Mouse (Mus musculus) midbrain, embryonic 10.5 days (tissue): ENCODE measurements at regions not wholly inside any gene's neighbourhood (a gene's known extent, or its start where the extent isn't known, plus 50 kb on each side); places are given as distances from the start of the nearest gene placed in this dataset.

Experiments
- DNase-seq: peaks from one replicate; pipeline ENCODE4 v3.0.0-alpha.2; 2017; ENCODE audit warnings: low spot score
- H3K27ac ChIP-seq: fragments of 300-500 bp; sonication (generic); replicated peaks from 2 replicates; pipeline ENCODE4 v1.5.1; 2016; ENCODE audit warnings: mild to moderate bottlenecking
- H3K27me3 ChIP-seq: fragments of 300-500 bp; sonication (generic); 2 replicates; pipeline ENCODE4 v1.6.1; 2016; ENCODE audit warnings: low read depth, mild to moderate bottlenecking; ENCODE audit not compliant: poor library complexity, severe bottlenecking
- H3K36me3 ChIP-seq: fragments of 300-500 bp; sonication (generic); 2 replicates; pipeline ENCODE4 v1.6.1; 2016; ENCODE audit warnings: mild to moderate bottlenecking, moderate library complexity
- H3K4me1 ChIP-seq: fragments of 300-500 bp; sonication (generic); 2 replicates; pipeline ENCODE4 v1.6.1; 2016
- H3K4me3 ChIP-seq: fragments of 300-500 bp; sonication (generic); 2 replicates; pipeline ENCODE4 v1.5.1; 2016; ENCODE audit warnings: mild to moderate bottlenecking, moderate library complexity
- H3K9me3 ChIP-seq: fragments of 300-500 bp; sonication (generic); replicated peaks from 2 replicates; pipeline ENCODE4 v1.6.1; 2016; ENCODE audit warnings: mild to moderate bottlenecking
- WGBS: fragments of 180-500 bp; shearing (Covaris S2); methylation state at CpG from one replicate; pipeline ENCODE4 v1.1.7; 2016; 5-methylcytosine and 5-hydroxymethylcytosine counted together

- DNase-seq, result no peak
- WGBS, result 90% methylated on average over 4 of the region's 4 CpGs
Measured at GRCm38 (mm10) chr2:115247673-115248072, 333.8 kb upstream of the BC052040 start.

DNA sequence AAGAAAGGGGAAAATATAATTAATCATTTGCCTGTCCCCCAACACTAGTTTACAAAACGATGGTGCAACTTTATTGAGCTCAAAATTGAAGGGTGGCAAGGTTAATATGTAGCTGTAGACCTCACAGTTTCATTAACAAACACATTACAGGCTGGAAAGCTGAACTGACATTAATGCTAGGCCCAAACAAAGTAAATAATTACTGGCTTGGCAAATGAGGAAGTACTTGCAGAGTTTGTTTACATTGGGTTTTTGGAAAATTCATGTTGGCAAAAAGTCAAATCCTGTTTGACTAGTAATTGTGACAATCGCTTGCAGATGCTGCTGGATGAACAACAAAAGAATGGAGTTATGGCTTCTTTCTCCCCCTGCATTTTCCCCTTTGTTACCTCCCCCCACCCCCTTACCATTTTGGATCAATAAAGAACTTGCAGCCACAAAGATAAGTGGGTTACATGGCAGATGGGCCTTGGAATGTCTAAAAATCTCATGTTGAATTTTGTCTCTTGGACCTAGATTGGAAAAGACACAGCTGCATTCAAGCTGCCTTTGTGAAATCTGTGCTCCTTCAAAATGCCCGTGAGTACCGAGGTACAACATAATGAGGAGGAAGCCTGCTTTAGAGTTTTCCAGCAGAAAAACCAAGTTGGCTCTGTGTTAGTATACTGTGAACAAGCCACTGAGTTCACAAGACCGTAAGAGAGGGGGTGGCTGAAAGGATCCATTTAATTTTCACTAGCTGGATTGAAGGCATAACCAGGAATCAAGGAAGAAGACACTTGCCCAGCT lies 331.3 kb upstream of the BC052040 start:
- DNase-seq, result no peak
- no peaks in the 10 kb centered on the region for H3K36me3 ChIP-seq
- no peak overlapping the region for H3K4me3 ChIP-seq
- 80% methylated on average over 5 of the region's 5 CpGs for WGBS
- H3K4me1 ChIP-seq, result no peaks in the 10 kb centered on the region
- H3K27me3 ChIP-seq, result no peaks in the 10 kb centered on the region
- H3K9me3 ChIP-seq, result no peaks in the 10 kb centered on the region
- no peak overlapping the region for H3K27ac ChIP-seq

More at GRCm38 (mm10) chr2:115247673-115248072, 333.8 kb upstream of the BC052040 start:
- H3K27me3 ChIP-seq, result no peaks in the 10 kb centered on the region
- H3K4me3 ChIP-seq, result no peak overlapping the region
- H3K4me1 ChIP-seq, result no peaks in the 10 kb centered on the region
- no peak overlapping the region for H3K27ac ChIP-seq
- H3K36me3 ChIP-seq, result no peaks in the 10 kb centered on the region
- H3K9me3 ChIP-seq, result no peaks in the 10 kb centered on the region

DNA sequence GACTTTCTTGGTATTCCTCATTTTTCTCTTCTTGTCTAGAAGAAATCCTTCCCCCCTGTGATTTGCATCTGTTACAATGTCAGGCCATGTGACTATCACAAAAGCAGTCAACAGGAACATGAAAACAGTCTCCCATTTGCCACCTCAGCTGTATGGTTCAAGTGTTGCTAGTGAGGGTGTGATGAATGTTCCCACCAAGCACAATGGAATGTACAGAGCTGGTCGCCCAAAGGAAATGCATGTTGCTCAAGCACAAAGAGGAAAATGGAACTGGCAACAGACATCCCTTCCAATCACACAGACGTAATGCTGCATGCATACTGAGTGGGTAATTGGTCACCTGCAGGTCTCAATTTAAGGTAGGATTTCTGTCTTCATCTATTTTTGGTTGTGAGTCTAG lies 324.1 kb upstream of the BC052040 start:
- Histone ChIP-seq H3K4me1 (no peaks in the 10 kb centered on the region), H3K27me3 (no peaks in the 10 kb centered on the region), H3K36me3 (no peaks in the 10 kb centered on the region), H3K4me3 (no peak overlapping the region), H3K9me3 (no peaks in the 10 kb centered on the region), H3K27ac (no peak overlapping the region)
- 81% methylated on average over 2 of the region's 2 CpGs for WGBS
- no peak for DNase-seq

GRCm38 (mm10) chr2:115268247-115268646 lies 313.3 kb upstream of the BC052040 start:
- Histone ChIP-seq H3K4me1 (no peaks in the 10 kb centered on the region), H3K27me3 (no peaks in the 10 kb centered on the region), H3K36me3 (no peaks in the 10 kb centered on the region), H3K4me3 (no peak overlapping the region), H3K9me3 (no peaks in the 10 kb centered on the region), H3K27ac (no peak overlapping the region)
- WGBS, result 89% methylated on average over 7 of the region's 7 CpGs
- no peak for DNase-seq

- 50% methylated on average over 4 of the region's 4 CpGs for WGBS
- peaks cover 15% of the 10 kb centered on the region for H3K4me1 ChIP-seq
- no peak overlapping the region for H3K27ac ChIP-seq
- no peaks in the 10 kb centered on the region for H3K27me3 ChIP-seq
- H3K4me3 ChIP-seq, result no peak overlapping the region
- H3K9me3 ChIP-seq, result no peaks in the 10 kb centered on the region
- H3K36me3 ChIP-seq, result no peaks in the 10 kb centered on the region
- no peak for DNase-seq
Measured at GRCm38 (mm10) chr2:115277421-115277820, 304.1 kb upstream of the BC052040 start.

- Histone ChIP-seq H3K27me3 (no peaks in the 10 kb centered on the region), H3K4me3 (no peak overlapping the region), H3K27ac (no peak overlapping the region), H3K4me1 (no peaks in the 10 kb centered on the region), H3K9me3 (no peaks in the 10 kb centered on the region), H3K36me3 (no peaks in the 10 kb centered on the region)
- 94% methylated on average over 2 of the region's 2 CpGs for WGBS
- no peak for DNase-seq
Measured at GRCm38 (mm10) chr2:115293020-115293419, 288.5 kb upstream of the BC052040 start.

DNA sequence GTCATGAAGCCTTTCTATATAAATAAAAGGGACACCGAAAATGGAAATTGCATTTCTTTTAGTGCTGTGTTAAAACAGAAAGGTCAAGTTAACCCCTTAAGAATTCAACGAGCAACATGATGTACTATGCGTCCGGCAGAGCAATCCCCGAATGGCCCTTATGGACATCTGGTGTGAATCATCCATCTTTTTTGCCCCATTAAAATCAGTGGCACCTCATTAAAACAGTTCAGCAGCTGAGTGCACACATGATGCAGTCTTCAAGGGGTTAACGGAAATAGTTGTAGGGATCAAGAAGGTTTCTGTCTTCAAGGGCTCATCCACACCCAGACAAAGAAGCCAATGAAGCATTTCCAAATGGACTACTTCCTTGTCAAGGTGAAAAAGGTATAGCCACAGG lies 284.1 kb upstream of the BC052040 start:
- Histone ChIP-seq H3K27ac (no peak overlapping the region), H3K4me1 (no peaks in the 10 kb centered on the region), H3K36me3 (no peaks in the 10 kb centered on the region), H3K9me3 (no peaks in the 10 kb centered on the region), H3K4me3 (no peak overlapping the region), H3K27me3 (no peaks in the 10 kb centered on the region)
- no peak for DNase-seq
- 87% methylated on average over 6 of the region's 6 CpGs for WGBS

- no peak for DNase-seq
Measured at GRCm38 (mm10) chr2:115307248-115307647, 274.3 kb upstream of the BC052040 start.

DNA sequence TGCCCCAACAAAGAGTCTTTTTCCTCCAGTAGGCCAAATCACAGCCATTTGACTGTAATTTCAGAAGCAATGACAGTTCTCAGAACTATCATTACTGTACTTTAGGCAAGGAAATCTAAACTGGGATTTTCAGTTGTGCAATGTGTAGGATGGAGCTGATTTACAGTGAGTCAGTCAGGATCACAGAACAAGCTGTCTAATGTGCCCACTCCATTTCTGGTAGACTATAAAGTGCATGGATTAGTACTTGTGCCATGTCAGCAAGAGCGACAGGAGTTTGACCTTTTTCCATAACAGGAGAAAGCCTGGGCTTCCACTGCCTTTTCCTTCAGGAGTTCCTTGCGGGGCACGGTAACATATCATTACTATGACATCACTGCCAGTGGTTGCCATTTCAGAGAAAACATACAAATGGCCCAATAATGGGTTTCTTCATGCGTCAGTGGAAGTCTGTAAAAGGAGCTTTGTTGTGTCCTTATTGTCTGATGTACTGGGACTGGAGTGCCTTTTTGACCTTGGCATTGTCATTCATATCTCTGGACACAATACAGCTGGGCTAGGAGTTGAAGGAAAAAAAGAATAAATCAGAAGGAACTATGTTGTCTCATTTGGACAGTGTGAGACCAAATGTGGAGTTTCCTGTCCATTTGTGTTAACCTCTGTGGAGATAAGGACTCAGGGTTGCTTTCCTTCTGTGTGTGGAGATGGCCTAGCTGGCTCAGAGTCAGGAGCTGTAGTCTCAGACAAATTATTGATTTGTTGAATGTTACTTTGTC lies 271.5 kb upstream of the BC052040 start:
- 59% methylated on average over 4 of the region's 4 CpGs for WGBS
- no peak for DNase-seq
- H3K4me3 ChIP-seq, result no peak overlapping the region
- H3K4me1 ChIP-seq, result peaks cover 12% of the 10 kb centered on the region
- no peaks in the 10 kb centered on the region for H3K9me3 ChIP-seq
- H3K36me3 ChIP-seq, result no peaks in the 10 kb centered on the region
- 0 out of 2 replicates have a peak, but pooled peaks cover 3% of the 10 kb centered on the region for H3K27me3 ChIP-seq
- no peak overlapping the region for H3K27ac ChIP-seq

More at GRCm38 (mm10) chr2:115307248-115307647, 274.3 kb upstream of the BC052040 start:
- Histone ChIP-seq H3K4me1 (peaks cover 12% of the 10 kb centered on the region), H3K27me3 (no peaks in the 10 kb centered on the region), H3K27ac (no peak overlapping the region), H3K36me3 (no peaks in the 10 kb centered on the region), H3K9me3 (no peaks in the 10 kb centered on the region), H3K4me3 (no peak overlapping the region)
- WGBS, result 88% methylated on average over 4 of the region's 4 CpGs

- peaks cover 31% of the 10 kb centered on the region for H3K27me3 ChIP-seq
- 92% methylated on average over 3 of the region's 3 CpGs for WGBS
- peaks cover 5% of the 10 kb centered on the region for H3K4me1 ChIP-seq
- H3K27ac ChIP-seq, result no peak overlapping the region
- H3K9me3 ChIP-seq, result no peaks in the 10 kb centered on the region
- H3K36me3 ChIP-seq, result no peaks in the 10 kb centered on the region
- DNase-seq, result no peak
- no peak overlapping the region for H3K4me3 ChIP-seq
Measured at GRCm38 (mm10) chr2:115318551-115318950, 263.0 kb upstream of the BC052040 start.

DNA sequence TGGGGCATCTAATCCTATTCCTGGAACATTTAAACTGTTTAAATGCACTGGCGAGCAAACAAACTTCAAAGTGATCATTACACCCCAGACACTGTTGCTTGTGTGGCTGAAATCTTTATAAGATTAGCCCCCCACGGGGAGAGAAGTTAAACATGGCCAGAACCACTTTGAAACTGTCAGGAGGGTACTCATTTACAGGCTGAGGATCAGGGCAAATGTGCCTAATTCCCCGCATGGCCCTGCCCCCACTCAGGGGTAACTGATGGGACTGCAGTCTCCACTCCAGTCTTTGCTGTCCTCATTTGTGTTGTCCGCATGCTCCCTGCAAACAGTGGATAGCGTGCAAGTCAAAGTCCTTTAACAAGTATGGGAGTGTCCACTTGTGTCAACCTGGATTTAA lies 258.9 kb upstream of the BC052040 start:
- H3K4me1 ChIP-seq, result peaks cover 5% of the 10 kb centered on the region
- WGBS, result 5% methylated on average over 5 of the region's 5 CpGs
- peak; percentile 48 for DNase-seq
- no peak overlapping the region for H3K4me3 ChIP-seq
- H3K27ac ChIP-seq, result no peak overlapping the region
- H3K9me3 ChIP-seq, result no peaks in the 10 kb centered on the region
- H3K36me3 ChIP-seq, result no peaks in the 10 kb centered on the region
- H3K27me3 ChIP-seq, result peaks cover 72% of the 10 kb centered on the region

GRCm38 (mm10) chr2:115326526-115326925 lies 255.0 kb upstream of the BC052040 start:
- H3K27me3 ChIP-seq, result peaks cover 51% of the 10 kb centered on the region
- 92% methylated on average over 2 of the region's 2 CpGs for WGBS
- H3K4me3 ChIP-seq, result no peak overlapping the region
- peaks cover 5% of the 10 kb centered on the region for H3K4me1 ChIP-seq
- H3K27ac ChIP-seq, result no peak overlapping the region
- H3K9me3 ChIP-seq, result no peaks in the 10 kb centered on the region
- no peaks in the 10 kb centered on the region for H3K36me3 ChIP-seq
- DNase-seq, result no peak

DNA sequence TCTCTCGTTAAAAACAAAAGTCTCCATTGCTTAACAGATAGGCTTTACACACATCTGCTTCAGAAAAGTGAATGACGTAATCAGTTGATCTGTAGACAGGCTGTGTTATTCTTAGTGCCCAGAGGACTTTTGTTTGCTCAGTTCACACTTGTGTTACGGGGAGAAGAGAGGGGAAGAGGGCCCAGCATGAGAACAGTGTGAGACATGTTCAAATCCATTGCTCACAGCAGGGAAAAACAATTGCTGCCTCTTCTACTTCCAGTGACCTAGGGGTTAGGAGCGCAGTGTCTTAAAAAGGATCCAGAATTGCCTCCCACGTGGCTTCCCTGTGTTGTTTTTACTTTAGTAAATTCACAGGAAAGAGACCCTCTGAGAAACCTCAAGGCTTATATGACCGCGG lies 243.3 kb upstream of the BC052040 start:
- peaks cover 9% of the 10 kb centered on the region for H3K4me1 ChIP-seq
- no peak overlapping the region for H3K27ac ChIP-seq

More for the DNA sequence above, 243.3 kb upstream of the BC052040 start:
- no peaks in the 10 kb centered on the region for H3K9me3 ChIP-seq
- DNase-seq, result peak; percentile 27
- peaks cover 59% of the 10 kb centered on the region for H3K27me3 ChIP-seq
- H3K4me3 ChIP-seq, result no peak overlapping the region
- no peaks in the 10 kb centered on the region for H3K36me3 ChIP-seq
- 24% methylated on average over 7 of the region's 7 CpGs for WGBS
